Mouse (Mus musculus) granulocyte monocyte progenitor cell, adult 5-6 weeks (primary cell): ENCODE data around the gene Eef1akmt2. TPM values are rescaled to one million over a fixed set of nuclear protein-coding genes. Genes with fewer than 3 reads are reported as not detected.

ENCODE experiments used
- ATAC-seq: replicated peaks from 2 replicates; pipeline ENCODE4 v1.8.0; 2016; ENCODE audit warnings: mild to moderate bottlenecking, moderate TSS enrichment, inconsistent platforms; ENCODE audit not compliant: poor library complexity, severe bottlenecking
- total RNA-seq, 2 experiments: library from RNA; stranded (forward) in 1 of 2; stranded (reverse) in 1 of 2; fragments of 200-712, 200-1000 nt in 1 of 2; fragments of >200 nt in 1 of 2; fragmentation: Nextera tagmentation in 1 of 2; gene quantifications; 2 replicates each; pipeline ENCODE4 v1.2.3; 2014 to 2017

The Eef1akmt2 gene
- 22.1 and 26.8 TPM in 2 replicates for total RNA-seq (2014; fragmentation: Nextera tagmentation)
- 51.4 and 61.2 TPM in 2 replicates for total RNA-seq (2017)

GRCm38 (mm10) chr7:132852173-132852844 is at the start of gene Eef1akmt2:
TSS of gene Eef1akmt2 (minus strand) at chr7:132852673.
- ATAC-seq, result peak; percentile 97

GRCm38 (mm10) chr7:132900826-132901531 is 48.5 kb upstream of the Eef1akmt2 start:
- ATAC-seq, result no peak

DNA sequence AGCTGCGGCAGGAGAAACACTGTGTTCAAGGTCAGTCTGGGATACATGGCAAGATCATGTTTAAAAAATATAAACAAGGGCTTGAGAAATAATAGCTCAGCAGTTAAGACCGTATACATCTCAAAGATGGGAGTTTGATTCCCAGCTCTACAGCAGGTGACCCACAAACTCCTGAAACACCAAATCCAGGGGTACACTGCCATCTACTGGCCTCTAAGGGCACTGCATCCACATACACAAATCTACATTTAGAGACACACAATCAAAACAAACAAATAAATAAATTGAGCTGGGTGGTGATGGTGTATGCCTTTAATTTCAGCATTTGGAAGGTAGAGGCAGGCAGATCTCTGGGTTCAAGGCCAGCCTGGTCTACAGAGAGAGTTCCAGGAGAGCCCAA is 45.8 kb upstream of the Eef1akmt2 start:
- peak; percentile 70 for ATAC-seq

DNA sequence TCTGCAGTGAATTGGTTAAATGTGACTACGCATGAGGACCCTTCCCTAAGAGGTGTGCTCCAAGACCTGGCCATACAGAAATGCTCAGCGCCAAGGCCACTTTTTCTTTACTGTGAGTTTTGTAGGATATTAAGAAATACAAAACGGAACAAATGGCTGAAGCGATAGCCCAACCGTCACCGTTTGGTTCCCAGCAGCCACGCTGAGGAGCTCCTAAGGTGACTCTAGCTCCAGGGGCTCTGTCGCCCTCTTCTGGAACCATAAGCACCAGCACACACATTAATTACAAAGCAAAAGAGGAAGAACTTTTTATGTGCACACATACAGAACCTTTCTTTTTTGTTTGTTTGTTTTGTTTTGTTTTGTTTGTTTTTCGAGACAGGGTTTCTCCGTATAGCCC is 44.8 kb upstream of the Eef1akmt2 start:
- ATAC-seq, result no peak; the same call in 1 of the 2 replicates

- no peak for ATAC-seq
Observed at GRCm38 (mm10) chr7:132896206-132896815, 43.8 kb upstream of the Eef1akmt2 start.

DNA sequence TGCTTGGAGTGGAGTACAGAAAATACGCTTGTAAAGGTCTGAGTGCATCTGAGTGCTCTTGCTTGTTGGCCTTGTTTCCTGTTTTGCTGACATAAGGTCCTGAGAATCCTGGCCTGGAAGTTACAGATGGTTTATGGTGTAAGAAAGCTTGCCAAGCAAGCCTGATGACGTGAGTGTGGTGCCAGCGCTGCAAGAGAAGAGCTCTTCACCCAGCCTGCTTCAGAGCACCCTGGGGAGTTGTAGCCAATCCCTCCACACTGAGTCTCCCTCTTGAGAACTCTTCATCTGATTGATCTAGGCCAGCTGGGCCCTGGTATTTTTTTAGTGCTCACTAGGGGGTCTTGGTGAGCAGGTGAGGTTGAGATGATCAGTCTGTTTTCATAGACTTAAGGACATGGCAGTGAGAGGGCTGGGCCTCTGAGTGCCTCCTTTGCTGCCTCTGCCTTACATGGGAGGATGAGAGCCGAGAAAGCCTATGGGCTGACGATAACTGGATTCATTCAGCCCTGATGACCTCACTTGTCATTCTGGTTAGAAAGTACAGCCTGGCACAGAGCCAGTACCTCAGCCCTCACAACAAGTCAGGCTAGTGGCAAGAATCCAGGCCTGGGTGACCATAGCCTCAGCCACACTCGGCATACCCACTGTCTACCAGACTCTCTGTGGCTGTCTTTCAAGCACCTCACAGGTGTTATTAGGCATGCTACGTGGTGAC is 42.5 kb upstream of the Eef1akmt2 start:
- no peak for ATAC-seq

GRCm38 (mm10) chr7:132893336-132893735 is 40.9 kb upstream of the Eef1akmt2 start:
- ATAC-seq, result no peak

GRCm38 (mm10) chr7:132892806-132893205 is 40.3 kb upstream of the Eef1akmt2 start:
- ATAC-seq, result no peak

DNA sequence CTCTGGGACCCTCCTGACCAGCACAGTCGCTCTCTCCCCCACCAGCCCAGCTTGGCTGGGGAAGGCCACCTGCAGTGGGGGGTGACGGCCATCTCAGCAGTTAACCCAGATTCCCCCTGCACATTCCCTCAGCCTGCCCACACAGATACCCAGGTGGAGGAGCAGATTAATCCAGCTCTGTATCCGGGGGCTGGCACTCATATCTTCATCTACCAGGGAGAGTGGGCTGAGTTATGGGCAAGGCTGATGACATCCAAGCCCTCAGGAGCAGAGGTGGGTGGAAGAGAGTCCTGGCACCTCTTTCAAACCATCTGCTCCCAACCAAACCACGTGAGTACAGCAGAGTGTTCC is 39.8 kb upstream of the Eef1akmt2 start:
- ATAC-seq, result no peak

GRCm38 (mm10) chr7:132891561-132892310 is 39.3 kb upstream of the Eef1akmt2 start:
- no peak for ATAC-seq

DNA sequence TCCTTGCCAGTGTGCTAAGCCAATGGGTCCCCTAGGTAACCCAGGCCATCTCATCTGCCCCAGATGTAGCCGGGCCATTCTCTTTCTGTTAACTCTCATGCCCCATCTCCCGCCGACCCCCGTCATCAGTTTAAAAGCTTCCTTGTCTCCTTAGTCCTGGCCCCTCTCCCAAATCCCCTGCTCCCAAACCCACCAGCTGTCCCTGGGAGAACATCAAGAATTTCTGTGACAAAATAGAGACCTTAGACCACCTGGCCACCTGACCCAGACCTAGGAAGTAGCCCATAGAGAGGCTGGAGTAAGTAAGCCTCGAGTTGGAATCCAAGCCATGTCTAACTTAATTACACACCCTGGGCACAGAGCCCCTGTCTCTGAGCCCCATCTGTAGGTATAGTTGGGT is 37.7 kb upstream of the Eef1akmt2 start:
- no peak for ATAC-seq

GRCm38 (mm10) chr7:132889691-132890090 is 37.2 kb upstream of the Eef1akmt2 start:
- ATAC-seq, result no peak

GRCm38 (mm10) chr7:132888518-132889249 is 36.2 kb upstream of the Eef1akmt2 start:
- no peak for ATAC-seq

GRCm38 (mm10) chr7:132888052-132888451 is 35.6 kb upstream of the Eef1akmt2 start:
- ATAC-seq, result no peak

- ATAC-seq, result no peak
Observed at GRCm38 (mm10) chr7:132887019-132887804, 34.7 kb upstream of the Eef1akmt2 start.

GRCm38 (mm10) chr7:132884031-132884430 is 31.6 kb upstream of the Eef1akmt2 start:
- no peak for ATAC-seq

GRCm38 (mm10) chr7:132882343-132882742 is 29.9 kb upstream of the Eef1akmt2 start:
- peak; percentile 62; the same call in 1 of the 2 replicates for ATAC-seq

DNA sequence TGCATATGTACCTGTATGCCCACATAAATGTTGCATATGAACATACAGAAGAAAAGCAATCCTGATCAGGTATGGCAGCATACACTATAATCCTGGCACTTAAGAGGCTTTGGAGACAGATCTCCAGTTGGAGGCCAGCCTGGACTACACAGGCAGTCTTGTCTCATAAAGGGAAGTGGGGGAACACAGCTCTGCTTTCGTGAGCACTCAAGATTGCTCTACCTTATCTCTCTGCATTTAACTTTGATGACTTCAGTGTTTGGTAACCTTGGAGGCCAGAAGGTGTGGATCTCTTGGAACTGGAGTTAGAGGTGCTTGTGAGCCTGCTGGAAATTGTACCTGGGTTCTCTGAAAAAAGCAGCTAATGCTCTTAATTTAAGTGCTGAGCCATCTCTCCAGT is 27.8 kb upstream of the Eef1akmt2 start:
- ATAC-seq, result no peak
